Mouse (Mus musculus) limb, embryonic 14.5 days (tissue): ENCODE results near the gene Lrfn1. TPM values are rescaled to one million over a fixed set of nuclear protein-coding genes. Genes with fewer than 3 reads are reported as not detected.
A peak's percentile ranks its signal among the peaks of the same experiment; 100 is the strongest.

Experiments
- ATAC-seq: fragments of 200-750 bp; cut with Nextera tagmentation; 2 replicates; pipeline ENCODE4 v1.8.0; 2017; ENCODE audit warnings: low read depth, moderate number of reproducible peaks, moderate TSS enrichment; ENCODE audit not compliant: low FRiP score
- DNase-seq: peaks from one replicate; pipeline ENCODE4 v3.0.0-alpha.2; 2015; ENCODE audit warnings: low spot score
- H3K27ac ChIP-seq: fragments of 300-500 bp; sonication (generic); replicated peaks from 2 replicates; pipeline ENCODE4 v1.5.1; 2014; ENCODE audit warnings: low read depth, mild to moderate bottlenecking, low read length, moderate library complexity, mixed read lengths
- H3K27me3 ChIP-seq: fragments of 300-500 bp; sonication (generic); 2 replicates; pipeline ENCODE4 v1.6.1; 2014; ENCODE audit warnings: low read length, mixed read lengths; ENCODE audit not compliant: control insufficient read depth, insufficient read depth
- H3K36me3 ChIP-seq: fragments of 300-500 bp; sonication (generic); 2 replicates; pipeline ENCODE4 v1.6.1; 2014; ENCODE audit warnings: mild to moderate bottlenecking, low read length, moderate library complexity, mixed read lengths; ENCODE audit not compliant: control insufficient read depth, insufficient read depth
- H3K4me1 ChIP-seq: fragments of 300-500 bp; sonication (generic); 2 replicates; pipeline ENCODE4 v1.6.1; 2014; ENCODE audit warnings: antibody characterized with exemption, low read length, mixed read lengths; ENCODE audit not compliant: control insufficient read depth, insufficient read depth
- H3K4me2 ChIP-seq: fragments of 300-500 bp; sonication (generic); replicated peaks from 2 replicates; pipeline ENCODE4 v1.6.1; 2014; ENCODE audit warnings: low read depth, mild to moderate bottlenecking, low read length, moderate library complexity; ENCODE audit not compliant: severe bottlenecking
- H3K4me3 ChIP-seq: fragments of 300-500 bp; sonication (generic); replicated peaks from 2 replicates; pipeline ENCODE4 v1.5.1; 2014; ENCODE audit warnings: low read length
- H3K9ac ChIP-seq: fragments of 300-500 bp; sonication (generic); 2 replicates; pipeline ENCODE4 v1.6.1; 2014; ENCODE audit warnings: mild to moderate bottlenecking, low read depth, low read length, moderate library complexity; ENCODE audit not compliant: severe bottlenecking
- H3K9me3 ChIP-seq: fragments of 300-500 bp; sonication (generic); 2 replicates; pipeline ENCODE4 v1.6.1; 2016; ENCODE audit warnings: low read length; ENCODE audit not compliant: control insufficient read depth
- POLR2A ChIP-seq: fragments of 200-500 bp; IDR thresholded peaks from 2 replicates; pipeline ENCODE4 v1.8.0; 2012; ENCODE audit warnings: inconsistent platforms, mild to moderate bottlenecking, moderate library complexity, borderline replicate concordance; ENCODE audit not compliant: insufficient read depth, insufficient read length; ENCODE audit errors: extremely low read depth
- WGBS: fragments of 180-500 bp; shearing (Covaris S2); extraction: QIAGEN DNeasy Blood & Tissue Kit; methylation state at CpG from one replicate; pipeline ENCODE4 v1.1.7; 2014; 5-methylcytosine and 5-hydroxymethylcytosine counted together
- polyA plus RNA-seq, 2 experiments: library from polyadenylated mRNA; depleted of rRNA in 1 of 2; stranded (reverse) in 1 of 2; unstranded in 1 of 2; fragments of >200 nt; fragmentation: Nextera tagmentation in 1 of 2; extraction: Ambion mirVana in 1 of 2; gene quantifications; 2 replicates each; pipeline versions ENCODE4 v1.2.1 to v1.2.3; 2012 to 2014

Gene Lrfn1
- polyA plus RNA-seq, 2 experiments: 5.9 to 18.7 TPM

DNA sequence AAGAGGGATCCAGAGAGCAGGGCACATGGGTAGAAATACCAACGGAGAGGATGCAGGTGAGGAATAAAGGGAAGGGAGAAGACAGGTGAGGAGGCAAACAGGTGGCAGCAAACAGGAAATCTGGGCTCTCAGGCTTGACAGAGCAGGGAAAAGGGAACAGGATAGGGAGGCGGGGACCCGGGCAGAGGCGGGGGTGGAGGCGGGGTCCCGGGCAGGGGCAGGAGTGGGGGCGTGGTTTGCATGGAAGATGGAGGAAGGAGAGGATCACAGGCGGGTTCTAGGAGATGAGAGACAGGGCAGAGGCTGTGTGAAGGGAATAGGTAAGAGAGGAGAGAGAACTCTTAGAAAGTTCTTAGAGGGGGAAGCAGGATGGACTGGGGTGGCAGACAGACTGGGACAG lies 27.1 kb downstream of the Lrfn1 start:
- H3K36me3 ChIP-seq: no peaks in the 10 kb centered on the region
- H3K4me3 ChIP-seq: no peak overlapping the region
- H3K27ac ChIP-seq: no peak overlapping the region
- H3K4me1 ChIP-seq: no peaks in the 10 kb centered on the region
- H3K27me3 ChIP-seq: no peaks in the 10 kb centered on the region
- H3K4me2 ChIP-seq: no peak overlapping the region
- TF ChIP-seq POLR2A: no peak
- 3% methylated on average over 8 of the region's 8 CpGs for WGBS
- DNase-seq (no peak), ATAC-seq (no peak)
- no peaks in the 10 kb centered on the region for H3K9me3 ChIP-seq
- no peak overlapping the region for H3K9ac ChIP-seq

DNA sequence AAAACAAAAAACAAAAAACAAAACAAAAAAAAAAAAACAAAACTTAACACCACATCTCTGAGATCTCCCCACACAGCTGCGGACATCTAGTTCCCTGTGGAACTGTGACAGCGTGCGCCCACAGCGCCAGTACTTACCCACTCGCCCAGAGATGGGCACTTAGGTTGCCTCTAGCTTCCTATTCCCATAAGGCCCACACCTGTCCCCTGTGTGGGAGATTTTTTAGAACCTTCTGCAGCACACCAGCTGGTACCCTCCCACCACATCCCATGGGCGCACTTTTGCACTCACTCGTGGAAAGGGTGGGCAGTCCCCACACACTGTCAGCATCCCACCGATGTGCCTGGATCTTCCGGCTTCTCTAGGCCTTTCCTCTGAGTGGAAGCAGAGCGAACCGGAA lies 31.1 kb downstream of the Lrfn1 start:
- DNase-seq: no peak
- no peak overlapping the region for H3K27ac ChIP-seq
- no peak overlapping the region for H3K9ac ChIP-seq
- H3K4me2 ChIP-seq: no peak overlapping the region
- H3K4me3 ChIP-seq: no peak overlapping the region
- WGBS: 80% methylated on average over 11 of the region's 11 CpGs
- ATAC-seq: no peak
- H3K9me3 ChIP-seq: no peaks in the 10 kb centered on the region
- no peaks in the 10 kb centered on the region for H3K36me3 ChIP-seq
- no peaks in the 10 kb centered on the region for H3K4me1 ChIP-seq
- no peak for TF ChIP-seq POLR2A
- H3K27me3 ChIP-seq: no peaks in the 10 kb centered on the region

- TF ChIP-seq POLR2A: no peak
- Histone ChIP-seq H3K4me1 (no peaks in the 10 kb centered on the region), H3K9ac (no peak overlapping the region), H3K4me2 (no peak overlapping the region), H3K9me3 (no peaks in the 10 kb centered on the region), H3K27ac (no peak overlapping the region), H3K36me3 (no peaks in the 10 kb centered on the region), H3K27me3 (no peaks in the 10 kb centered on the region), H3K4me3 (no peak overlapping the region)
- 28% methylated on average over 4 of the region's 4 CpGs for WGBS
- DNase-seq: no peak
- no peak for ATAC-seq
Observed at GRCm38 (mm10) chr7:28484192-28484591, 32.4 kb downstream of the Lrfn1 start.

- peak overlapping the region; percentile 20 for H3K4me3 ChIP-seq
- no peaks in the 10 kb centered on the region for H3K4me1 ChIP-seq
- H3K27me3 ChIP-seq: no peaks in the 10 kb centered on the region
- TF ChIP-seq POLR2A: no peak
- H3K36me3 ChIP-seq: no peaks in the 10 kb centered on the region
- WGBS: 3% methylated on average over 16 of the region's 16 CpGs
- no peak overlapping the region; the same call in 1 of the 2 replicates for H3K9ac ChIP-seq
- ATAC-seq (no peak), DNase-seq (peak; percentile 48)
- no peak overlapping the region for H3K27ac ChIP-seq
- H3K9me3 ChIP-seq: no peaks in the 10 kb centered on the region
- peak overlapping the region; percentile 40 for H3K4me2 ChIP-seq
Observed at GRCm38 (mm10) chr7:28488030-28488491, 36.3 kb downstream of the Lrfn1 start.

DNA sequence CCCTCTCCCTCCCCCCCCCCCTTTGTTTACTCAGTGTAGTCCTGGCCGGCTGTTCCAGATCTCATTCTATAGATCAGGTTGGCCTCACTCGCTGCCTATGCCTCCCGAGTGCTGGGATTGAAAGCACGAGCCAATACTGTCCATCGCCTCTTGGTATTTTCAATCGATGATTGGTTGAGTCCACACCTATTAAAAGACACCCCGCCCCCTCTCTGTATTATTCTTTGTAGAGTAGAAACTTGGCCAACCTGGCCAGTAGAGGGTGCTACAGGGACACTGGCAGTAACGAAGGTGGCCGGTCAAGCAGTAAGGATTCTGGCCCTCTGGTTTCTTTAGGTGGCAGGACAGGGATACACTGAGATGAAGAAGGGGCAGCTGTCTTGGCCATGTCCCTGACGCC lies 38.6 kb downstream of the Lrfn1 start:
- Histone ChIP-seq H3K9me3 (no peaks in the 10 kb centered on the region), H3K4me3 (no peak overlapping the region), H3K4me1 (no peaks in the 10 kb centered on the region), H3K4me2 (no peak overlapping the region), H3K27me3 (no peaks in the 10 kb centered on the region), H3K36me3 (no peaks in the 10 kb centered on the region), H3K9ac (no peak overlapping the region), H3K27ac (no peak overlapping the region)
- ATAC-seq (no peak), DNase-seq (peak; percentile 38)
- WGBS: 5% methylated on average over 10 of the region's 10 CpGs
- TF ChIP-seq POLR2A: no peak

DNA sequence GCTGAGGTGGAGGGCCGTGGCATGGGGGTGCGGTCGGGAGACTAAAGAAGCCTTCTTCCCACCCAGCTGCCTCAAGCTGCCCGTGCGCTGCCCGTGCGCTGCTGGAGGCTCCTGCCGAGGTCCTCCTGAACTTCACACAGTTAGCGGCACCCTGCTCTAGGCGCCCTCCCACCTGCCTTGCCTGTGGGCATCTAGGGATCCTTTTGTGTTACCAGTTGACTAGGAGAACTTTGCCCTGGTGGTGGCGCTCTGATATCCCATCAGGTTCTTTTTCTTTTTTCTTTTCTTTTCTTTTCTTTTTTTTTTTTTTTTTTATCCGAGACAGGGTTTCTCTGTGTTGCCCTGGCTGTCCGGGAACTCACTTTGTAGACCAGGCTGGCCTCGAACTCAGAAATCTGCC lies 39.1 kb downstream of the Lrfn1 start:
- H3K4me3 ChIP-seq: no peak overlapping the region
- TF ChIP-seq POLR2A: no peak
- no peak overlapping the region for H3K27ac ChIP-seq
- H3K36me3 ChIP-seq: no peaks in the 10 kb centered on the region
- H3K4me2 ChIP-seq: no peak overlapping the region
- H3K4me1 ChIP-seq: no peaks in the 10 kb centered on the region
- no peaks in the 10 kb centered on the region for H3K9me3 ChIP-seq
- WGBS: 29% methylated on average over 14 of the region's 14 CpGs
- H3K9ac ChIP-seq: no peak overlapping the region
- no peak for ATAC-seq
- DNase-seq: no peak
- no peaks in the 10 kb centered on the region for H3K27me3 ChIP-seq
